Mouse (Mus musculus) cerebellum, adult 11 months (tissue): ENCODE data around the gene Dnajb8.

Experiments
- DNase-seq: peaks from one replicate; pipeline ENCODE4 v3.0.0; 2022

Gene Dnajb8

GRCm38 (mm10) chr6:88232221-88232620 is 10.2 kb downstream of the Dnajb8 start:
- no peak for DNase-seq

- DNase-seq, result no peak
These were observed 11.9 kb downstream of the Dnajb8 start for GRCm38 (mm10) chr6:88233996-88234395.

- no peak for DNase-seq
These were observed 13.4 kb downstream of the Dnajb8 start for GRCm38 (mm10) chr6:88235461-88235860.

GRCm38 (mm10) chr6:88235983-88236382 is 13.9 kb downstream of the Dnajb8 start:
- no peak for DNase-seq

- DNase-seq, result no peak
These were observed 14.4 kb downstream of the Dnajb8 start for GRCm38 (mm10) chr6:88236513-88236912.

GRCm38 (mm10) chr6:88242604-88243003 is 20.5 kb downstream of the Dnajb8 start:
- DNase-seq, result peak; percentile 29

GRCm38 (mm10) chr6:88249231-88249630 is 27.2 kb downstream of the Dnajb8 start:
- DNase-seq, result no peak

- no peak for DNase-seq
These were observed 29.3 kb downstream of the Dnajb8 start for GRCm38 (mm10) chr6:88251396-88251795.

- no peak for DNase-seq
These were observed 29.9 kb downstream of the Dnajb8 start for GRCm38 (mm10) chr6:88251798-88252478.

- DNase-seq, result no peak
These were observed 32.0 kb downstream of the Dnajb8 start for GRCm38 (mm10) chr6:88254082-88254481.

GRCm38 (mm10) chr6:88255435-88255834 is 33.4 kb downstream of the Dnajb8 start:
- no peak for DNase-seq

GRCm38 (mm10) chr6:88259621-88260020 is 37.6 kb downstream of the Dnajb8 start:
- DNase-seq, result peak; percentile 41

GRCm38 (mm10) chr6:88260645-88261044 is 38.6 kb downstream of the Dnajb8 start:
- no peak for DNase-seq

- no peak for DNase-seq
These were observed 40.1 kb downstream of the Dnajb8 start for GRCm38 (mm10) chr6:88262160-88262559.

- DNase-seq, result no peak
These were observed 43.3 kb downstream of the Dnajb8 start for GRCm38 (mm10) chr6:88265355-88265754.

- no peak for DNase-seq
These were observed 44.0 kb downstream of the Dnajb8 start for GRCm38 (mm10) chr6:88266055-88266454.

- no peak for DNase-seq
These were observed 45.0 kb downstream of the Dnajb8 start for GRCm38 (mm10) chr6:88267068-88267467.

- DNase-seq, result no peak
These were observed 45.9 kb downstream of the Dnajb8 start for GRCm38 (mm10) chr6:88267970-88268369.

GRCm38 (mm10) chr6:88274623-88275022 is 52.6 kb downstream of the Dnajb8 start:
- DNase-seq, result no peak

GRCm38 (mm10) chr6:88276221-88276620 is 54.2 kb downstream of the Dnajb8 start:
- DNase-seq, result no peak

GRCm38 (mm10) chr6:88277242-88277641 is 55.2 kb downstream of the Dnajb8 start:
- no peak for DNase-seq

- no peak for DNase-seq
These were observed 56.1 kb downstream of the Dnajb8 start for GRCm38 (mm10) chr6:88278141-88278540.

GRCm38 (mm10) chr6:88290129-88290766 is 68.2 kb downstream of the Dnajb8 start:
- no peak for DNase-seq

- no peak for DNase-seq
These were observed 70.3 kb downstream of the Dnajb8 start for GRCm38 (mm10) chr6:88292274-88292909.
